Mouse (Mus musculus): Measurements from ENCODE around the gene Slc38a7. TPM values are rescaled to one million over a fixed set of nuclear protein-coding genes. Genes with fewer than 3 reads are reported as not detected.
"Not testable (repeated sequence)": the region's sequence is repeated elsewhere in the genome, so short reads cannot be mapped to it uniquely, and the experiment has no call there.

Gene Slc38a7
- polyA plus RNA-seq, 1 experiment from 2014 or later, result 19.8 TPM

- Histone ChIP-seq H3K9ac (no peak overlapping the region), H3K36me3 (peaks cover 14% of the 10 kb centered on the region)
Measured at GRCm38 (mm10) chr8:95800353-95800752, 53.0 kb downstream of the Slc38a7 start.

GRCm38 (mm10) chr8:95799891-95800290, 53.4 kb downstream of the Slc38a7 start:
- whole genome bisulfite sequencing, result 96% methylated on average over 1 of the region's 1 CpGs
- H3K36me3 ChIP-seq, result peaks cover 14% of the 10 kb centered on the region
- no peak overlapping the region for H3K9ac ChIP-seq
- H3K4me2 ChIP-seq (replicated peaks), result no peak overlapping the region
- no peaks in the 10 kb centered on the region for H3K27me3 ChIP-seq (replicated peaks)
- peaks cover 4% of the 10 kb centered on the region for H3K4me1 ChIP-seq
- H3K4me3 ChIP-seq, result no peak overlapping the region
- H3K9me3 ChIP-seq, result no peaks in the 10 kb centered on the region
- no peak for ATAC-seq (ENCODE audit: low FRiP score, low read depth)
- no peak overlapping the region for H3K27ac ChIP-seq

More at GRCm38 (mm10) chr8:95800353-95800752, 53.0 kb downstream of the Slc38a7 start:
- no peak overlapping the region for H3K27ac ChIP-seq
- no peak overlapping the region for H3K4me3 ChIP-seq
- no peaks in the 10 kb centered on the region for H3K9me3 ChIP-seq
- WGBS, result 91% methylated on average over 3 of the region's 3 CpGs
- H3K27me3 ChIP-seq (replicated peaks), result no peaks in the 10 kb centered on the region
- ATAC-seq (ENCODE audit: low FRiP score, low read depth), result no peak
- H3K4me1 ChIP-seq, result peaks cover 9% of the 10 kb centered on the region
- no peak overlapping the region for H3K4me2 ChIP-seq (replicated peaks)

- H3K36me3 ChIP-seq, result peaks cover 14% of the 10 kb centered on the region
- H3K4me3 ChIP-seq, result no peak overlapping the region
- no peaks in the 10 kb centered on the region for H3K27me3 ChIP-seq (replicated peaks)
- WGBS, result 94% methylated on average over 6 of the region's 6 CpGs
- no peak for ATAC-seq (ENCODE audit: low FRiP score, low read depth)
- H3K27ac ChIP-seq, result no peak overlapping the region
- H3K4me2 ChIP-seq (replicated peaks), result no peak overlapping the region
- H3K4me1 ChIP-seq, result no peaks in the 10 kb centered on the region
- no peaks in the 10 kb centered on the region for H3K9me3 ChIP-seq
- H3K9ac ChIP-seq, result no peak overlapping the region
Measured at GRCm38 (mm10) chr8:95799117-95799516, 54.2 kb downstream of the Slc38a7 start.

GRCm38 (mm10) chr8:95795333-95796061, 57.8 kb downstream of the Slc38a7 start:
- H3K36me3 ChIP-seq; H3K4me3 ChIP-seq; H3K9me3 ChIP-seq; H3K27ac ChIP-seq; H3K9ac ChIP-seq; ATAC-seq (ENCODE audit: low FRiP score, low read depth); H3K4me1 ChIP-seq; H3K4me2 ChIP-seq (replicated peaks); H3K27me3 ChIP-seq (replicated peaks): not testable (repeated sequence)
- 93% methylated on average over 5 of the region's 5 CpGs for WGBS

Other genes starting within 250 kb of the Slc38a7 start
- 16.1 and 17.2 TPM in 2 replicates for gene Gins3, start 220.1 kb downstream of the Slc38a7 start, polyA plus RNA-seq (2016; fragmentation: Nextera tagmentation; extraction: Ambion mirVana)
- gene Ndrg4, start 176.6 kb downstream of the Slc38a7 start, polyA plus RNA-seq (2016; fragmentation: Nextera tagmentation; extraction: Ambion mirVana), result 130 and 145 TPM in 2 replicates
- gene Setd6, start 137.7 kb downstream of the Slc38a7 start, polyA plus RNA-seq (2016; fragmentation: Nextera tagmentation; extraction: Ambion mirVana), result 16.6 and 23.0 TPM in 2 replicates
- gene Cnot1, start 46.1 kb downstream of the Slc38a7 start, polyA plus RNA-seq (2016; fragmentation: Nextera tagmentation; extraction: Ambion mirVana), result 67.5 and 73.7 TPM in 2 replicates
- gene Sap18b, start 28.2 kb downstream of the Slc38a7 start, polyA plus RNA-seq (2016; fragmentation: Nextera tagmentation; extraction: Ambion mirVana), result 355 and 356 TPM in 2 replicates
- 182 and 196 TPM in 2 replicates for gene Got2, start 35.0 kb upstream of the Slc38a7 start, polyA plus RNA-seq (2016; fragmentation: Nextera tagmentation; extraction: Ambion mirVana)

Data from neural tube, embryonic 12.5 days (tissue).